Mouse (Mus musculus) limb, embryonic 14.5 days (tissue): ENCODE data around the gene Vamp9. TPM values are rescaled to one million over a fixed set of nuclear protein-coding genes. Genes with fewer than 3 reads are reported as not detected.

Experiments
- ATAC-seq: fragments of 200-750 bp; cut with Nextera tagmentation; 2 replicates; pipeline ENCODE4 v1.8.0; 2017; ENCODE audit warnings: low read depth, moderate number of reproducible peaks, moderate TSS enrichment; ENCODE audit not compliant: low FRiP score
- DNase-seq: peaks from one replicate; pipeline ENCODE4 v3.0.0-alpha.2; 2015; ENCODE audit warnings: low spot score
- H3K27ac ChIP-seq: fragments of 300-500 bp; sonication (generic); replicated peaks from 2 replicates; pipeline ENCODE4 v1.5.1; 2014; ENCODE audit warnings: low read depth, mild to moderate bottlenecking, low read length, moderate library complexity, mixed read lengths
- H3K27me3 ChIP-seq: fragments of 300-500 bp; sonication (generic); 2 replicates; pipeline ENCODE4 v1.6.1; 2014; ENCODE audit warnings: low read length, mixed read lengths; ENCODE audit not compliant: control insufficient read depth, insufficient read depth
- H3K36me3 ChIP-seq: fragments of 300-500 bp; sonication (generic); 2 replicates; pipeline ENCODE4 v1.6.1; 2014; ENCODE audit warnings: mild to moderate bottlenecking, low read length, moderate library complexity, mixed read lengths; ENCODE audit not compliant: control insufficient read depth, insufficient read depth
- H3K4me1 ChIP-seq: fragments of 300-500 bp; sonication (generic); 2 replicates; pipeline ENCODE4 v1.6.1; 2014; ENCODE audit warnings: antibody characterized with exemption, low read length, mixed read lengths; ENCODE audit not compliant: control insufficient read depth, insufficient read depth
- H3K4me2 ChIP-seq: fragments of 300-500 bp; sonication (generic); replicated peaks from 2 replicates; pipeline ENCODE4 v1.6.1; 2014; ENCODE audit warnings: low read depth, mild to moderate bottlenecking, low read length, moderate library complexity; ENCODE audit not compliant: severe bottlenecking
- H3K4me3 ChIP-seq: fragments of 300-500 bp; sonication (generic); replicated peaks from 2 replicates; pipeline ENCODE4 v1.5.1; 2014; ENCODE audit warnings: low read length
- H3K9ac ChIP-seq: fragments of 300-500 bp; sonication (generic); 2 replicates; pipeline ENCODE4 v1.6.1; 2014; ENCODE audit warnings: mild to moderate bottlenecking, low read depth, low read length, moderate library complexity; ENCODE audit not compliant: severe bottlenecking
- H3K9me3 ChIP-seq: fragments of 300-500 bp; sonication (generic); 2 replicates; pipeline ENCODE4 v1.6.1; 2016; ENCODE audit warnings: low read length; ENCODE audit not compliant: control insufficient read depth
- POLR2A ChIP-seq: fragments of 200-500 bp; IDR thresholded peaks from 2 replicates; pipeline ENCODE4 v1.8.0; 2012; ENCODE audit warnings: inconsistent platforms, mild to moderate bottlenecking, moderate library complexity, borderline replicate concordance; ENCODE audit not compliant: insufficient read depth, insufficient read length; ENCODE audit errors: extremely low read depth
- WGBS: fragments of 180-500 bp; shearing (Covaris S2); extraction: QIAGEN DNeasy Blood & Tissue Kit; methylation state at CpG from one replicate; pipeline ENCODE4 v1.1.7; 2014; 5-methylcytosine and 5-hydroxymethylcytosine counted together
- polyA plus RNA-seq, 2 experiments: library from polyadenylated mRNA; depleted of rRNA in 1 of 2; stranded (reverse) in 1 of 2; unstranded in 1 of 2; fragments of >200 nt; fragmentation: Nextera tagmentation in 1 of 2; extraction: Ambion mirVana in 1 of 2; gene quantifications; 2 replicates each; pipeline versions ENCODE4 v1.2.1 to v1.2.3; 2012 to 2014

Gene Vamp9
- polyA plus RNA-seq, 2 experiments, result 0.10 TPM; not detected in 1

- Histone ChIP-seq H3K4me2 (no peak overlapping the region), H3K27ac (no peak overlapping the region), H3K4me1 (no peaks in the 10 kb centered on the region), H3K36me3 (no peaks in the 10 kb centered on the region), H3K9ac (no peak overlapping the region), H3K9me3 (no peaks in the 10 kb centered on the region), H3K4me3 (no peak overlapping the region), H3K27me3 (no peaks in the 10 kb centered on the region)
- TF ChIP-seq POLR2A, result no peak
- no peak for ATAC-seq
- WGBS, result 57% methylated on average over 13 of the region's 13 CpGs
- DNase-seq, result peak; percentile 17
Observed at GRCm38 (mm10) chr5:99863656-99864380, 42.2 kb upstream of the Vamp9 start.

- no peak for ATAC-seq
- Histone ChIP-seq H3K4me2 (no peak overlapping the region), H3K9ac (no peak overlapping the region), H3K36me3 (no peaks in the 10 kb centered on the region), H3K4me1 (no peaks in the 10 kb centered on the region), H3K9me3 (no peaks in the 10 kb centered on the region), H3K27me3 (no peaks in the 10 kb centered on the region), H3K27ac (no peak overlapping the region), H3K4me3 (no peak overlapping the region)
- TF ChIP-seq POLR2A, result no peak
- WGBS, result 93% methylated on average over 1 of the region's 1 CpGs
- DNase-seq, result no peak
Observed at GRCm38 (mm10) chr5:99865779-99866178, 40.3 kb upstream of the Vamp9 start.

- 89% methylated on average over 17 of the region's 17 CpGs for WGBS
- Histone ChIP-seq H3K9ac (no peak overlapping the region), H3K27me3 (no peaks in the 10 kb centered on the region), H3K9me3 (no peaks in the 10 kb centered on the region), H3K27ac (no peak overlapping the region), H3K36me3 (no peaks in the 10 kb centered on the region), H3K4me1 (no peaks in the 10 kb centered on the region), H3K4me3 (no peak overlapping the region), H3K4me2 (no peak overlapping the region)
- ATAC-seq (no peak), DNase-seq (no peak)
- TF ChIP-seq POLR2A, result no peak
Observed at GRCm38 (mm10) chr5:99868286-99868685, 37.8 kb upstream of the Vamp9 start.

GRCm38 (mm10) chr5:99868923-99869322 lies 37.1 kb upstream of the Vamp9 start:
- no peaks in the 10 kb centered on the region for H3K9me3 ChIP-seq
- no peak overlapping the region for H3K27ac ChIP-seq
- no peaks in the 10 kb centered on the region for H3K27me3 ChIP-seq
- no peak overlapping the region for H3K9ac ChIP-seq
- no peak overlapping the region for H3K4me3 ChIP-seq
- H3K4me2 ChIP-seq, result no peak overlapping the region
- no peak for DNase-seq
- H3K4me1 ChIP-seq, result no peaks in the 10 kb centered on the region
- H3K36me3 ChIP-seq, result no peaks in the 10 kb centered on the region
- TF ChIP-seq POLR2A, result no peak
- no peak for ATAC-seq
- WGBS, result 85% methylated on average over 9 of the region's 9 CpGs

- H3K4me2 ChIP-seq, result no peak overlapping the region
- TF ChIP-seq POLR2A, result no peak
Observed at GRCm38 (mm10) chr5:99877565-99877964, 28.5 kb upstream of the Vamp9 start.

More at GRCm38 (mm10) chr5:99877565-99877964, 28.5 kb upstream of the Vamp9 start:
- Histone ChIP-seq H3K4me1 (no peaks in the 10 kb centered on the region), H3K27me3 (no peaks in the 10 kb centered on the region), H3K36me3 (no peaks in the 10 kb centered on the region), H3K27ac (no peak overlapping the region), H3K9ac (no peak overlapping the region), H3K4me3 (no peak overlapping the region), H3K9me3 (no peaks in the 10 kb centered on the region; the same call in 1 of the 2 replicates)
- ATAC-seq, result no peak
- 60% methylated on average over 9 of the region's 9 CpGs for WGBS
- DNase-seq, result no peak
